Mouse (Mus musculus): ENCODE data around the gene Dolk.
A peak's percentile ranks its signal among the peaks of the same experiment; 100 is the strongest.

Gene Dolk

DNA sequence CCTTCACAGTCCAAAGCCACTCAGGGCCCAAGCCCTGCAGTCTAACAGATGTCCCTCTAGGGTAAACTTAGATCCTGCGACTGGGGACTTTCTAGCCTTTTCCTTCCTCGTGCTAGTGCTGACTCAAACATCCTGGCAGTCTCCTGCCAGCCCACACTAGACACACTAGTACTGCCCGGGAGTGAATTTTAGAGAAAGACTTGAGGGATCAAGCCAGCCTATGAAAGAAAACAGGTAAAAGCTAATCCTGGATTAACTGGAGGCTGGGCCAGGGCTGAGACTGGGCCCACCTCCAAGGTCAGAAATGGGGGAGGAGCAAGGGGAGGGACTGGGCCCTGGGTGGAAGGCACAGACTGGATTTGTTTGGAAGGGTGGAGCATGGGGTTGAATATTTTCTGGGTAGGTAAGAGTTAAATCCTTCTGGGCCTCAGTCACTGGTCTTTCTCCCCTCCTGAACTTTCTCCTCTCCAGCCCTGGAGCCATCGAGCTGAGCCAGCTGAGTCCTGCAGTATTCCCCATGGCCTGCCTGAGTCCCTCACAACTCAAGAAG is 19.7 kb downstream of the Dolk start:
- peak; percentile 73 for DNase-seq

DNA sequence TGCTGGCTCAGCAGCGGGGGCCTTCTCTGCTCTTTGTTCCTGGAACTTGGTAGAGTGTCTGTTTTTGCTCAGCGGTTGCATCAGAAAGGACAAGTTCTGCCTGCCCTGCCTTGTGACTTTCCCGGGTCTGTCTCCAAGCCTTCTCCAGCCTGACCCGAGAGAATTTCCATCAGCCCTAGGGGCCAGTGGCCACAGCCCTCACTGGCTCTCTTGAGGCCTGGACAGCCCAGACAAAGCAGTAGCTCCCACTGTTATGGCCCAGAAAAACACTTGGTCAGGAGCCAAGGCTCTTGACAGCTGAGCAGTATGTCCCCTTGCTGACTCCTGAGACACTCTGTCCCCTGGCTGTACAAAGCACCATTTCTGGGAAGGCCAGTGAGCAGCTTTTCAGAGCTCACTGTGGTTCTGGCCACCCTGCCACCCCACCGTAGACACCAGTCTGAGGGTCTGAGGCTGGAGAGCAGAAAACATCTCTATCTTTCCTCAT is 20.3 kb downstream of the Dolk start, which contains the start of gene Phyhd1:
Gene Phyhd1, plus strand, starts transcription at position 437 of the 487 bp plus-strand sequence.
- DNase-seq: peak; percentile 78

DNA sequence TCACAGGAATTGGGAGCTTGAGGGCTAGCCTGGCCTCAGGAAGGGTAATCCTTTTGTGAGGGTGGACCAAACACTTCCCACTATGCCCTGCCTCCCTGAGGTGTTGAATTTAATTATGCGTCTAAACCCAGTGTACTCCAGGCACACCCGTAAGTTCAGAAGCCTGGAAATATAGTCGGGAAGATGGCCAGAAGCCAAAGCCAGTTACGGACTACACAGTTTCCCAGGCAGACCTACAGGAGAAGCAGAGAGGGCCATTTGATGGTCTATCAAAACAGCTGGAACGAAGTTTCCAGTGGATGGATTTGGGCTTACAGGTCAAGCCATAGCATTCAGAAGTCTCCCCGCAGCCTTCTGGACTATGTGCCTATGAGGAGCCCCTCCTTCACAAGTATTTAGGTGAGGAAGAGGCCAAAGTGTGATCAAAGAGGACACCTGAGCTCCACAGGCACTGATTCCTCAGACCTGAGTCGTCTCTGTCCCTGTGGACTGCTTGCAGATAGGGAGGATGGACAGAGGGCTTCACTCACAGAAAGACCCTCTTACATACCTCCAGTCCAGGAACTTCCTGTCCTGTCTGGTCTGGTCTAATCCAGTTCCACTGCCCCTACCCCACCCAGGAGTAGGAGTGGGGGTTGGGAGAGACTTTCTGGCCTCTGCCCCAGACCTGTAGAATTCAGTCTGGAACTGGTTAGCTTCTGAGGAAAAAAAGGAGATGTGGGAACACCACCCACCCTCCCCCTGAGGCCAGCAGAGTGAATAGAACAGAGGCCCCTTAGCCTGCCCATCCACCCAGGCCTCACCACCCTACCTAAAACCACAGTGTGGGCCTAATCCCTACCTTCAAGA is 21.2 kb downstream of the Dolk start:
- DNase-seq: no peak

DNA sequence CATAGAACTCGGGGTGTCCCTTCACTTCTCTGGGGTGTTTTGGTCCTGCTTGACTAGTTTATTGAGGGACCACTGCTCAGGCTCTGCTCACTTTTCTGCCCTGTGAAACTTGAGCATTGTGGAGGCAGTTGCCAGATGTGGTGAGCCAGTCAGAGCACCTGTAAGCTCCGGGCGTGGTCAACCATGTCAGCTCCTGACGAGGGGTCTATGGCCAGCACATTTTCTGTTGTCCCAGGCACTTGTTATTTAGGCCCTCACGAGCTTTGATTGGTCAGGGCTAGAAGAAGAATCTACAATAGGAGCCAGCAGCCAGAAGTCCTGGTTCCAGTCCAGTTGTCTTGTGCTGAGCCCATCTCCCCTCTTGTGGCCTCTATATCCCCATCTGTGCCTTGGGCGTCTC is 22.3 kb downstream of the Dolk start:
- DNase-seq: no peak

DNA sequence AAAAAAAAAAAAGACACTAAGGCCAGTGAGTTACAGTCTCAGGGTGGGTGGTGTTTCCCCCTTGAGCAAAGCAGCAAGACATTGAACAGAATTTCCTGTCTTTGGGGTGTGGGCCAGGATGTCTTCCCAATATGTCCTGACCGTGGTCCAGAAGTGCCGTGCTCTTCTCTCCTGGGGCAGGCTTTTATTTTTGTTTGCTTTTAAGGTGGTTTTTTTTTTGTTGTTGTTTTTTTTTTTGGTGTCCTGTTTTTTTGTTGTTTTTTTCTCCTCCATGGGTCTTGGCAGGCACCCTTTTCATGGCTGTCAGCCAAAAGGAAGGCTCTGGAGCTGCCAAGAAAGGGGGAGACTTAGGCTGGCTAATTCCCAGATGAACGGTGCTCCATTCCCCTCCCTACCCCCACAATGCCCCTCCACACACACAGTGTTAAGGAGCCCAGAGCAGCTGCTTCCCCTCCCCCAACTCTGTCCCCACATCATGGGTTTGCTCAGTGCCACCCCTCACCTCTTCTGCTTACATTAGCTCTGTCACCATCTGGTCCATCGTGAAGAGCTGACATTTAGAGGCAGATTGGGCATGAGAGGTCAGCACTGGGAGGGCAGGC is 23.2 kb downstream of the Dolk start:
- DNase-seq: peak; percentile 66

- no peak for DNase-seq
These were observed 24.0 kb downstream of the Dolk start for GRCm38 (mm10) chr2:30261921-30262839.

DNA sequence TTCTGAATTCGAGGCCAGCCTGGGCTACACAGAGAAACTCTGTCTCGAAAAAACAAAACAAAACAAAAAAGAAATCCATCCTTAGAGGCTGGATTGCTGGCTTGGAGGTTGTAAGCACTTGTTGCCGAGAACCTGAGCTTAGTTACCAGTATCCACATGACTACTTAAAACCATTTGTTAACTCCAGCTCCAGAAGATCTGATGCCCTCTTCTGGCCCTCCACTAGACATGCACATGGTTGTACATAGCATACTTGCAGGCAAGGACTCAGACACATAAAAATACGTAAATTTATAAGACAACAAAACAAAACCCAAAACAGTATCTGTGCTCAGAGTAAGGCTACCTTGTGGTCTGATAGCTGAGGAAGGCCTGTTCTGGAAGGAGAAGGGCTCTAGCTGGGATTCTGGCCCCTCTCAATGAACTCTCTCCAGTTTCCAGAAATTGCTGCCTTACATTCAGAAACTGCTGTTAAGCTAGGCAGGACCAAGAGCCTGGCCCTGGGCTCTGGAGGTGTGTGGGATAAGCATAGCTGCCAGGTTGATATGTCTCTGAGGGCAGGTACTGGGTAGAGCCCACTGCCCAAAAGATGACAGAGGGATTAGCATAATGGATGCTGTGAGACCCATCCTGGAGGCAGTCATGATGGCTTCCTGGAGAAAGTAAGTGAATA is 24.9 kb downstream of the Dolk start:
- DNase-seq: no peak

DNA sequence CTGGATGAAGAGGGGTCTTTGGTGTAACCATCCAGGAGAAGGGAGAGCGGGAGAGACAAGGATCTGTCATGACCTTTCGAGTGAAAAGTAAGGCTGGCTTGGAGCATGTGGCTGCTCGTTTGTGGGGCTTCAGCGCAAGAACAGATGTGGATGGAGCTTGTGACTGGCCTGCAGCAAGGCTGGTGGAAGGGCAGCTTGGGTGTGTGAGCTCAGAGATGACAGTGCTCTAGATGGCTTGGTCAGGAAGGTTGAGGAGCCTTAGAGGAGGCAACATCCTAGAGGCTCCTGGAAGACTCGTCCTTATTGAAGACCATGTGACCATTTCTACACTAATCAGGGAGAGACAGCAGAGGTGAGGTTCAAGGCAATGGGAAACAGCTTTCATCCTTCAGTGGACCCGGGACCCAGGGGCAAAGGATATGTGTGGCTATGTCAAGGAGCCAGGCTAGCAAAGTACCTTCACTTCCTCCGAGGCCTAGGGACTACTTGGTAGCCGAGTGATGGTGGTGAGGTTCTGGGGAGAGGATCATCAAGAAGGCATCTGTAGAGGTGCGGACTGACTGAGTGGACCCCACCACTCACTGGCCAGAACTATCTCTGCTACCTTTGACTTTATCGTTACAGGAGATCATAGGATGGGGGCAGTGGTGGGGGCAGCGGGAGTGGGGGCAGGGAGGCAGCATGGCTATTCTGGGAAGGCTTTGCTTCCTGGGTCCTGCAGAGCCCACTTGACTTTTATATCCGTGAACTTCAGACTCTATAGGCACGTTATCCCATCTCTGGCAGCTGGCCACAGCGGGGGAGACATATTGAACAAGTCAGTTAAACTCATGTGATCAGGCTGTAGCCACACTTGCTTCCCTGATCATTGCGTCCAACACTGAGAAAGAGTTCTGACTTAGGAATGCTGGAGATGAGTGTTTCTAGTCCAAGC is 26.7 kb downstream of the Dolk start:
- no peak for DNase-seq

- peak; percentile 55 for DNase-seq
These were observed 27.5 kb downstream of the Dolk start for GRCm38 (mm10) chr2:30258600-30258999.

DNA sequence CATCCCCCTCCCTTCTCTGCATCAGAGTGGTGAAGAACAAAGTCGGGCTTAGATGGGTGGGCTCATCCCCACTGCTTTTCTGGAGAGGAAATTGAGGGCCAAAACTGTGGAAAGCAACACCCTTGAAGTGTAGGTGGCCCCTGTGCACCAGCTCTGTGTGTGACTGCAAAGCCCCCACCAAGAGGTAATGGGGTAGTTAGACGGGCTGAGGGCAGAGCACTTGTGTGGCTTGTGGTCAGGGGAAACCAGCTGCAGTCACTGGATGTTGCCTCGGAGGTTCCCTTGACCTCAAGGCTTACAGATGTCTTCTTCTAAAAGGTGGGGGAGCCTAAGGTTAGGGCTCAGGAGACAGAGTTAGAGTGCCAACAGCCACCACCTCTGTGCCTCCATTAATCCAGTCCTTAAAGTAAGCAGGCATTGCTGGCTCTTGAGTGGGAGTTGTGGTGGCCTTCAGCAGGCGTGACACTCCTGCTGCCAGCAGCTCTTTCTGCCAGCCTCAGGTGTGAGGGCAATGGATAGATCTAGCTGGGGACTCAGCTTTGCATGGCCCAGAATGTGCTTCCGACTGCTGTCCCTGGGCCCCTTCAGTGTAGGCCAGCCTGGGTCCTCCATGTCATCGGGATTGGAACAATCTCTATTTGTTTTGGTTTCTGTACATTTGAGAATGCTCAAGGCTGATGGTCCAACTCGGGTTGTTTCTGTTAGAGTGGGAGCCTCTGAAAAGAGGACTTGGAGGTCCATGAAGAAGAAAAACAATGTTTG is 28.3 kb downstream of the Dolk start:
- no peak for DNase-seq

DNA sequence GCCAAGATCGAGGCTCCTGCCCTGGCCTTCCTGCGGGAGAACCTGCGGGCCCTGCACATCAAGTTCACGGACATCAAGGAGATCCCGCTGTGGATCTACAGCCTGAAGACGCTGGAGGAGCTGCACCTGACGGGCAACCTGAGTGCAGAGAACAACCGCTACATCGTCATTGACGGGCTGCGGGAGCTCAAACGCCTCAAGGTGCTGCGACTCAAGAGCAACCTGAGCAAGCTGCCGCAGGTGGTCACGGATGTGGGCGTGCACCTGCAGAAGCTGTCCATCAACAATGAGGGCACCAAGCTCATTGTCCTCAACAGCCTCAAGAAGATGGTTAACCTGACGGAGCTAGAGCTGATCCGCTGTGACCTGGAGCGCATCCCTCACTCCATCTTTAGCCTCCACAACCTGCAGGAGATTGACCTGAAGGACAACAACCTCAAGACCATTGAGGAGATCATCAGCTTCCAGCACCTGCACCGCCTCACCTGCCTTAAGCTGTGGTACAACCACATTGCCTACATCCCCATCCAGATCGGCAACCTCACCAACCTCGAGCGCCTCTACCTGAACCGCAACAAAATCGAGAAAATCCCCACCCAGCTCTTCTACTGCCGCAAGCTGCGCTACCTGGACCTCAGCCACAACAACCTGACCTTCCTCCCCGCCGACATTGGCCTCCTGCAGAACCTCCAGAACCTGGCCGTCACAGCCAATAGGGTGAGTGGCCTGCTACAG is 29.4 kb downstream of the Dolk start:
- DNase-seq: no peak

DNA sequence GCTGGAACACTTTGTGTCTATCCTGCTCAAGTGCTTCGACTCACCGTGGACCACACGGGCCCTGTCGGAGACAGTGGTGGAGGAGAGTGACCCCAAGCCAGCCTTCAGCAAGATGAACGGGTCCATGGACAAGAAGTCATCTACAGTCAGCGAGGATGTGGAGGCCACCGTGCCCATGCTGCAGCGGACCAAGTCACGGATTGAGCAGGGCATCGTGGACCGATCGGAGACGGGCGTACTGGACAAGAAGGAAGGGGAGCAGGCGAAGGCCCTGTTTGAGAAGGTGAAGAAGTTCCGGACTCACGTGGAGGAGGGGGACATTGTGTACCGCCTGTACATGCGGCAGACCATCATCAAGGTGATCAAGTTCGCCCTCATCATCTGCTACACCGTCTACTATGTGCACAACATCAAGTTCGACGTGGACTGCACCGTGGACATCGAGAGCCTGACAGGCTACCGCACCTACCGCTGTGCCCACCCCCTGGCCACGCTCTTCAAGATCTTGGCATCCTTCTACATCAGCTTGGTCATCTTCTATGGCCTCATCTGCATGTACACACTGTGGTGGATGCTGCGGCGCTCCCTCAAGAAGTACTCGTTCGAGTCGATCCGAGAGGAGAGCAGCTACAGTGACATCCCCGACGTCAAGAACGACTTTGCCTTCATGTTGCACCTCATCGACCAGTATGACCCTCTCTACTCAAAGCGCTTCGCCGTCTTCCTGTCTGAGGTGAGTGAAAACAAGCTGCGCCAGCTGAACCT is 30.3 kb downstream of the Dolk start:
- DNase-seq: no peak

GRCm38 (mm10) chr2:30253809-30254208 is 32.3 kb downstream of the Dolk start:
- no peak for DNase-seq

DNA sequence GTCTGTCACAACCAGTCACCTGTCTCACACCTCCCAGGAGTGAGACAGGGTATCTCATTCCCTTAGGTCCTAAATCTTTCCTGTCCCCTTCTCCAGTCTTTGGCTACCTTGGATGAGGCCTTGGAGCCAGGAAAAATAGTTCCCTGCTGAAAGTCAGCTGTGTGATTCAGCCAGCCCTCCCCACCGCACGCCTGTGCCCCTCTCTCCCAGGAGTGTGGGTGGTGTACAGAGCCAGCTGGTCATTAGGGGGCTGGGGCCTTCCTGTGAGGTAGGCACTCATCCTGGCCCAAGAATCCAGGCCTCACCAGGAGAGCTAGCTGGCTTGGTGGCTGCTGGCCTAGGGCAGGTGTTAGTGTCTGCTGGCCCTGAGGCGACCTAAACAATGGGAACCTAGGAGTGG is 33.6 kb downstream of the Dolk start:
- DNase-seq: no peak

DNA sequence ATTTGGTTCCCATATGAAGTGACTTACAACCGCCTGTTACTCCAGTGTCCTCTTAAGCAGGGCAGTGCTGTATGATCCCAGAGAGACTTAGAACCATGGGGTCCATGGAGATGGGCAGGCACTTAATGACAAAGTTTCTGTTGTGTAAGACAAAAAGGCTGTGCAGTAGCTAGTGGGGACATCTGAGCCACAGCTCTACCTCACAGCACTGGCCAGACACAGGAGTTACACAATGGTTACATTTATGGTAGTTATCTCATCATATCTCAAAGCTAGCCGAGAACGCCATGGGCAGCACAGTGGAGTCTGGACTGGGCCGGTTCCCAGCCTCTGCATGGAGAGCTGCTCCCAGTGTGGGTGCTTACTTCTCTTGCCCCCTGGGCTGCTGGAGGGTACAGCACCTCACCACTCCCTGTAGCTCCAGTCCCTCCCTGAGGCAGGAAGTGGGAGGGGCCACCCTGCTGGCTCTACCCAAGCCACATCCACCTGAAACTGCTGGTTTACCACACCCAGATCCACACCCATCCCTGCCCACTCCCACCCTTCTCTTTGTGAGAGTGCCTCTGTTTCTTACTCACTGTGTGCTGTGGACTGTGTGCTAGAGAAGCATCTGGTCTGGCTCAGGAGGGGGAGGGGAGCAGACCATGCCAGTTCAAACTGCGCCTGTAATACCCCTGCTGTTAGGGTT is 34.6 kb downstream of the Dolk start:
- peak; percentile 34 for DNase-seq

DNA sequence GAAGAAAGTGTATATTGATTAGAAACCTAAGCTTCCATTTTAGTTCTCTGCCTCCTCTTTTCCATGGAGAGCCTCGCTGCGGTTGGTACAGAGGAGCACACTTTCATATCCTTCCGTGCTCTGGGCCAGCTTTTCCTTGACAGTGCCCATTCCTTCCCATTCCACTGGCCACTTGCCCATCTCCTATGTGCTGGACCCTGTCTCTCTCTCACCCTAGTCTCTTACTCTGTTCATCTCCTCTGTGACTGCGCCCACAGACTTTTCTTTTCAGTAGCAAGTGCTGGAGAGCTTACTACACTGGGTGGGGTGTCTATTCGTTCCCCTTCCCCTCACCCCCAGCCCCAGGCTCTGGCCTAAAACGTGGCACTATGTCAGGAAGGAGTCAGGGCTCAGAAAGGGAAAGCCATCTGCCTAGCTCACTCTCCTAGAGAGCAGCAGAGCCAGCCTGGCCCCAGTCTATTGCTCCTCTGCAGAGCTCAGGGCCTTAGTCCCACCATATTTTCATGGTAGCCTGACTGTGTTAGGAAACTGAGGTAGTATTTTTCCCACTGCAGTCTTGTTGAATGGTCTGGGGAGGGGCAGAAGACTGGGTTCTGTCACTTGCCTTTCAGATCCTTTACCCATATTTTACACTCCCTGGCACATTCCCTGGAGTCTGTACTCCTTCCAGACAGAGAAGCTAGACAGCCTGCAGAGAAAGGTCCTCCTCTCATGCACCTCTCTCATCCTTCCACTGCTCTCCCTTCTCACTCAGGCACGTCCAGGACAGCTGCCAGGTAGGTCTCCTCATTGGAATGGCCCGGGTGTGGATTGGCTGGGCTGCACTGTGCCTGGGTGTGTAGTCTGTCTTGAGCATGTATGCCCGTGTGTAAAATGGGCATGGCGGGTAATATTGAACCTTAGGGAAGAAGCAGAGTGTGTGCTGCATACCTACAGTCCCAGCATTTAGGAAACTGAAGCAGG is 35.7 kb downstream of the Dolk start:
- DNase-seq: no peak

GRCm38 (mm10) chr2:30249182-30249581 is 37.0 kb downstream of the Dolk start:
- no peak for DNase-seq

Measured in lung, postnatal 14 days (tissue).